Mouse (Mus musculus) hindlimb bud, embryonic 11.5 days (tissue): ENCODE results near the gene Prr15l.

Experiments used
- DNase-seq: peaks from one replicate; pipeline ENCODE4 v3.0.0-alpha.2; 2012; ENCODE audit warnings: low read depth, low spot score; ENCODE audit errors: extremely low spot score

The Prr15l gene

GRCm38 (mm10) chr11:96975511-96976378 is 47.8 kb downstream of the Prr15l start:
- DNase-seq = no peak

- DNase-seq = no peak
Measured at GRCm38 (mm10) chr11:96976379-96976687, 48.4 kb downstream of the Prr15l start.

DNA sequence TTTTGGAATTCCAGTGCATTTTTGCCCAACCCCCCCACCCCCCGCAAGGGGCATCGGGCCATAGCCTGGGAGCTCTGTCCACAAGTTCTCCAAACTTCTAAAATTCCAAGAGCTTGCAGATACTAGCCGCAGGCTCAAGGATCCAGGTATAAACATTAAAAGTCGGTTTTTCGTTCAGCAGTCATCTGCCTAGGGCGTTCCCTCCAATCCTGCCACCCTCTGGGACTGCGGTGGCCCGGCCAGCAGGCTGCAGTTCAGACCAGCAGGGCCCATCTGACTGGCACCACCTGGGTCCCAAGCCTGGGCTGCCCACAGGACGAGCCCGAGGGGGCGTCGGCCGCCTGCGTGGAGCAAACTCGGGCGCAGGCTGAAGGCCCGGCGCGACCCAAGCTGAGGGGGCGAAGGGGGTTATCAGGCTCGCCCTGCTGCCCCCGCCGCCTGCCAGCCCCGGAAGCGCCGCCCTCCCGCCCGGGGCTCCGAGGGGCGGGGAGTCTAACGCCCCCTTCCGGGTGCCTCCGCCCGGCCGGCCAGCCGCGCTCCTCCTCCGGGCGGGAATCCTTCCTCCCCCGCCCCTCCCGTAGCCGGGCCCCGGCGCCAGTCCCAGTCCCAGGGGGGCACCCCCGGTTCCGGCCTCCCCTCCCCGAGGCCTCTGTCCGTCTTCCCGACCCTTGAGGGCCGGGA is 49.1 kb downstream of the Prr15l start:
- no peak for DNase-seq

DNA sequence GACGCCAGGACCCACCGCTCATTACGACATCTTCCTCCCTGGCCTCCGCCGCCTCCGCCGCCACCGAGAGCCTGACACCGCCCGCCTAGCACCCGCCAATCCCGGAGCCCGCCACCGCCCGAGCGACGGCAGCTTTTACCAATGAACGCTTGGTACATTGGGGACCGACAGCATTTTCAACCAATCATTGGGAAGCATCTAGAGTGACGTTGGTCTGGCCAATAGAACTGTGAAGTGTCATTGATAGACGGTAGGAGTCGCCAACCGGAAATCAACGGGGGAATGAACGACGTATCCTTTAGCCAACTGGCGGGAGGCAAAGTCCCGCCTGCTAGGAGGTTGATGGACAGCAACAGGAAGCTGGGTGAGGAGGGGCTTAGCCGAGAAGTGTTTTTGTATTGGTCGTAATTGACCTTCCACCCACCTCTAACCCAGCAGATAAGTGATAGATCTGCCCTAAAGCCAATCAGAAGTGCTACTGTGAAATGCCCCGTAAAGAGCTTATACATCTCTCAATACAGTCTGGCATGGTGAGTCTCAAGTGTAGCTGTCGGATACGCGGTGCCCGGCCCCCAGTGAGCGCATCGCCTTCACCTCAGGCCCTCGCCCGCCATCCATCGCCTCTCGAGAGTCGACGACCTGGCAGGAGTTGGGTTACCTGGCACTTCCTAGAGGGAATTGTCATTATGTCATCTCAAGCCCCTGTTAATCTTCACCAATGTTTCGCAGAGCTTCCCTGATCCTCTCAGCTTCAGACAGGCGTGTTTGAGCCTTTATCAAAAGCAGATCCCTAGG is 49.9 kb downstream of the Prr15l start:
- peak; percentile 100 for DNase-seq

GRCm38 (mm10) chr11:96978401-96979246 is 50.7 kb downstream of the Prr15l start:
- DNase-seq = no peak

DNA sequence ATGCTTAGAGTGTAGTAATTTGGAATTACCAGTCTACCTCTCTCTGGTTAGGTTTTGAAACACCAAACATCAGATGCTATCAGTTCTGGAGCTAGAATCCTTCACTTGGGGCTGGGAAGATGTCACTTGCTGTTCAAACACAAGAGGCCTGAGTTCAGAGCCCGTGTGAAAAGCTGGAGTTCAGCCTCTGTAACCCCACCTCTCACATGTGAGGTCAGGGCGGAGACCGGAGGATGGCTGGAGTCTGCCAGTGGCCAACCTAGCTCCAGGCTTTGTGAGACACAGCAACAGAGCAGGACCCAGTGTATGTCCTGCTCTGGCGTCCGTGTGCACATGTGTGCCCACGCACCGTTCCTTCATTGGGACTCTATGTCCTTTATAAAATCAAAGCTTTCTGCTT is 51.4 kb downstream of the Prr15l start:
- no peak for DNase-seq

DNA sequence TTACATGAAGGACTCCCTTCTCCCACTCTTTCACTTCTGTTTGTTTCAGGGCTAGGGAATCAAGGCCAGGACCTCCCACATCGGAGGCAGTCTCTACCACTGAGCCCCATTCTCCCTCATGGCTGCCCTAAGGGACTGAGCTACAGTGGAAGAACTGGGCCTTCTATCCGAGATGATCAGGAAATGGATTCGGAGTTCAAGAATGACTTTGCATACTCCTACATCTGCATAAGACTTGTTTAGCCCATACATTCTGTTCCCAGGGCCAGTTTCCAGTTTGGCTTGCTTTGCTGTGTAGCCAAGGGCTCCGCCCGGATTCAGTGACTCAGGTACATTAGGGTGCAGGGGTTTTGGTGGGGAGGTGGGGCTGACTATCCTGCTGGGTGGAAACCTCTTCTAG is 52.1 kb downstream of the Prr15l start:
- DNase-seq = no peak

- DNase-seq = no peak
Measured at GRCm38 (mm10) chr11:96981461-96981860, 53.6 kb downstream of the Prr15l start.

- DNase-seq = peak; percentile 62
Measured at GRCm38 (mm10) chr11:96982355-96982754, 54.5 kb downstream of the Prr15l start.

- no peak for DNase-seq
Measured at GRCm38 (mm10) chr11:96982859-96983258, 55.0 kb downstream of the Prr15l start, which contains the start of gene Sp2. TSS of gene Sp2 (minus strand) at chr11:96982959.

GRCm38 (mm10) chr11:96984903-96985302 is 57.0 kb downstream of the Prr15l start:
- no peak for DNase-seq

GRCm38 (mm10) chr11:96986463-96986862 is 58.6 kb downstream of the Prr15l start:
- no peak for DNase-seq
